Mouse (Mus musculus): ENCODE measurements at regions not wholly inside any gene's neighbourhood (a gene's known extent, or its start where the extent isn't known, plus 50 kb on each side); places are given as distances from the start of the nearest gene placed in this dataset.

GRCm38 (mm10) chr4:68404364-68404763 lies 549.8 kb downstream of the Brinp1 start:
- no peak for TF ChIP-seq TCF12 (IDR thresholded peaks at IDR 0.05; ENCODE audit: insufficient read depth, poor library complexity, severe bottlenecking)
- no peak for TF ChIP-seq MAX (IDR thresholded peaks at IDR 0.05; ENCODE audit: low read depth)
- no peak for TF ChIP-seq POLR2A (IDR thresholded peaks at IDR 0.05; ENCODE audit: insufficient read length, low read depth)
- TF ChIP-seq E2F4 (IDR thresholded peaks at IDR 0.05; ENCODE audit: insufficient read depth) = no peak
- TF ChIP-seq MYOD1 (IDR thresholded peaks at IDR 0.05; ENCODE audit: control insufficient read depth in 1 of 3, insufficient read length in 2 of 3, low read depth in 2 of 3) = no peak
- no peak for TF ChIP-seq SRF (IDR thresholded peaks at IDR 0.05; ENCODE audit: control insufficient read depth, insufficient read length, low read depth)
- TF ChIP-seq POLR2AphosphoS2 (IDR thresholded peaks at IDR 0.05; ENCODE audit: insufficient read length, low read depth) = no peak
- TF ChIP-seq MYOG (IDR thresholded peaks at IDR 0.05; ENCODE audit: control insufficient read depth in 1 of 3, insufficient read depth in 1 of 3, insufficient read length in 2 of 3, low read depth in 2 of 3) = no peak
- no peak for TF ChIP-seq USF1 (IDR thresholded peaks at IDR 0.05; ENCODE audit: low read depth)
- no peak for TF ChIP-seq TCF3 (IDR thresholded peaks at IDR 0.05; ENCODE audit: insufficient read length, low read depth)
